Mouse (Mus musculus) liver, embryonic 16.5 days (tissue): ENCODE data around the gene Pmm1. TPM values are rescaled to one million over a fixed set of nuclear protein-coding genes. Genes with fewer than 3 reads are reported as not detected.

Source experiments
- ATAC-seq: fragments of 200-750 bp; cut with Nextera tagmentation; 2 replicates; pipeline ENCODE4 v1.8.0; 2017; ENCODE audit warnings: low read depth, mild to moderate bottlenecking, moderate number of reproducible peaks, moderate library complexity
- H3K27ac ChIP-seq: fragments of 300-500 bp; sonication (generic); 2 replicates; pipeline ENCODE4 v1.5.1; 2014; ENCODE audit warnings: mild to moderate bottlenecking, low read length
- H3K27me3 ChIP-seq: fragments of 300-500 bp; sonication (generic); 2 replicates; pipeline ENCODE4 v1.6.1; 2014; ENCODE audit warnings: low read depth, low read length, mixed read lengths; ENCODE audit not compliant: control insufficient read depth, insufficient read depth
- H3K36me3 ChIP-seq: fragments of 300-500 bp; sonication (generic); 2 replicates; pipeline ENCODE4 v1.6.1; 2014; ENCODE audit warnings: mild to moderate bottlenecking; ENCODE audit not compliant: control insufficient read depth, insufficient read depth
- H3K4me1 ChIP-seq: fragments of 300-500 bp; sonication (generic); 2 replicates; pipeline ENCODE4 v1.6.1; 2014; ENCODE audit warnings: low read depth, low read length, mixed read lengths; ENCODE audit not compliant: control insufficient read depth
- H3K4me2 ChIP-seq: fragments of 300-500 bp; sonication (generic); 2 replicates; pipeline ENCODE4 v1.6.1; 2014; ENCODE audit warnings: low read depth, low read length, mixed read lengths
- H3K4me3 ChIP-seq: fragments of 300-500 bp; sonication (generic); 2 replicates; pipeline ENCODE4 v1.5.1; 2014; ENCODE audit warnings: low read depth, mild to moderate bottlenecking, low read length
- H3K9ac ChIP-seq: fragments of 300-500 bp; sonication (generic); 2 replicates; pipeline ENCODE4 v1.6.1; 2014; ENCODE audit warnings: low read depth, low read length
- H3K9me3 ChIP-seq: fragments of 300-500 bp; sonication (generic); replicated peaks from 2 replicates; pipeline ENCODE4 v1.6.1; 2016; ENCODE audit warnings: low read length; ENCODE audit not compliant: control insufficient read depth
- WGBS: fragments of 180-500 bp; shearing (Covaris S2); extraction: QIAGEN DNeasy Blood & Tissue Kit; methylation state at CpG from one replicate; pipeline ENCODE4 v1.1.7; 2014; ENCODE audit not compliant: insufficient replicate concordance; 5-methylcytosine and 5-hydroxymethylcytosine counted together
- polyA plus RNA-seq: library from polyadenylated mRNA; unstranded; fragments of >200 nt; fragmentation: Nextera tagmentation; extraction: Ambion mirVana; gene quantifications from 2 replicates; pipeline ENCODE4 v1.2.1, GENCODE M21; 2015

Gene Pmm1
- 13.6 and 14.9 TPM in 2 replicates for polyA plus RNA-seq

DNA sequence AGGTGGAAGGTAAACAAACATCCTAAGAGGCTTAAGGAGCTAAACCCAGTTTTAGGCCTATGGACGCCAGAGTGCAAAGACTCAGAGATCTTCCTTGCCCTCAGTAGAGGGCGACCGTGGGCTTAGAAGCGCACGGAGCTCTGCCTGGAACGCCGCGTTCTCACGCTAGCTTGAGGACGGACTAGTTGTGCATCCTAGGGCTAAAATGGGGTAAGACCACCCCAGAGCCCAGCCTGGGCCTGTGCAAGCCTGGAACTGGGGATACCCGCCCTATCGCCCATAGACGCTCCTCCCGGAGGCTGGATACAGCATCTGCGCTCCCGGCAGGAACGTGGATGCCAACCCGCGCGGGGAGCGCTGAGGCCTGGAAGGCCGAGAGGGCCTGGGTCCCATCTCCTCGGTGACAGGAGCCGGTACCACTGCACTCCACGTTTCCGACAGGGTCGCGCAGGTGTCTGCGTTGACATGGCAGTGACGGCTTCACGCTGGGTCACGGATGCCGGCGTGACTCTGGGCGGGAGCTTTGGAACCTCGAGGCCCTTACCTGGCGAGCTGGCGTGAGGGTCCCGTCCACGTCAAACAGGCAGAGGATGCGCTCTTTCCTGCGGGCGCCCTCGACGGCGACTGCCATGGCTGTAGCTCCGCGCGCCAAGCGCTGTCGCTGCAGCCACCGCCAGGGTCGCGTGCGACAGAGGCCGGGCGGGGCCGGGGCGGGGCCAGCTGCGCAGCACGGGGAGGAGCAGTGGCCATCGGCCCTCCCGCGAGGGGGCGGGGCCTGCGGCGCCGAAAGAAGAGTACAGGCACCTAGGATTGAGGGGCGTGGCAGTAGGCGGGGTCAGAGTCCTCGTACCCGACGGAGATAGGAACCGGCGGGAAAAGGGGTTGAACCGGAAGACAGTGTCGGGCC is at the start of gene Pmm1:
Pmm1 (minus strand) TSS at position 760 of the 907 bp plus-strand sequence.
- Histone ChIP-seq H3K9me3 (no peaks in the 10 kb centered on the region), H3K4me1 (peaks cover 18% of the 10 kb centered on the region), H3K9ac (peak within 1 kb of the TSS; percentile 72), H3K36me3 (no peaks in the 10 kb centered on the region), H3K27me3 (no peaks in the 10 kb centered on the region), H3K27ac (peak within 1 kb of the TSS; percentile 76), H3K4me2 (peak within 1 kb of the TSS; percentile 98), H3K4me3 (peak within 1 kb of the TSS; percentile 70)
- under 1% methylated on average over 77 of the region's 77 CpGs for WGBS
- ATAC-seq, result peak; percentile 97

- Histone ChIP-seq H3K9ac (no peak overlapping the region), H3K36me3 (no peaks in the 10 kb centered on the region), H3K9me3 (no peaks in the 10 kb centered on the region), H3K4me2 (no peak overlapping the region), H3K4me3 (no peak overlapping the region), H3K4me1 (peaks cover 11% of the 10 kb centered on the region), H3K27me3 (no peaks in the 10 kb centered on the region), H3K27ac (no peak overlapping the region)
- WGBS, result 30% methylated on average over 8 of the region's 8 CpGs
- peak; percentile 65 for ATAC-seq
These were observed 43.5 kb upstream of the Pmm1 start for GRCm38 (mm10) chr15:82004257-82004656.

DNA sequence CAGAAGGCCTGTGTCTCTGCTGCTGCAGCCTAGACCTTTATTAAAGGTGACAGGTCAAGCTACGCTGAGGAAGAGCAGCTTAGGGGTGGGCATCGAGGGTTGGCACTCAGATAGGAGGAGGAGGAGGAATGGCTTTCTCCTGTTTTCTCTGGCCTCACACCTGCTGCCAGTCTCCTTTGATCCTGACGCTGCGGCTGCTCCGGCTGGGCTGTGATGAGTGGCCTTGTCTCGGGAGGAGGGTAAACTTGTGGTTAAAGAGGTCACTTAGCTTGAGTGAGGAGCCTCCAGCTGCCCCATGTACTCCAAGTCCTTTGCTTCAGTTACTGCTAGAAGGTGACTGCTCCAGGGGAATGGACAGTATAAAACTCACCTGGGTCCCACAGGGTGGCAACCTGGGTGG is 33.3 kb upstream of the Pmm1 start:
- peaks cover 28% of the 10 kb centered on the region for H3K4me1 ChIP-seq
- H3K36me3 ChIP-seq, result peaks cover 4% of the 10 kb centered on the region; the same call in 1 of the 2 replicates
- no peak overlapping the region for H3K4me3 ChIP-seq
- ATAC-seq, result no peak
- H3K27ac ChIP-seq, result no peak overlapping the region
- no peaks in the 10 kb centered on the region for H3K9me3 ChIP-seq
- no peak overlapping the region for H3K4me2 ChIP-seq
- no peak overlapping the region for H3K9ac ChIP-seq
- no peaks in the 10 kb centered on the region for H3K27me3 ChIP-seq
- WGBS, result 76% methylated on average over 6 of the region's 6 CpGs

GRCm38 (mm10) chr15:81990549-81990948 is 29.8 kb upstream of the Pmm1 start:
- Histone ChIP-seq H3K27me3 (no peaks in the 10 kb centered on the region), H3K4me2 (peak overlapping the region; percentile 55), H3K9ac (peak overlapping the region; percentile 46), H3K9me3 (no peaks in the 10 kb centered on the region), H3K4me1 (peaks cover 28% of the 10 kb centered on the region), H3K27ac (peak overlapping the region; percentile 79), H3K4me3 (peak overlapping the region; percentile 44), H3K36me3 (no peaks in the 10 kb centered on the region)
- ATAC-seq, result peak; percentile 98
- 16% methylated on average over 7 of the region's 7 CpGs for whole genome bisulfite sequencing

- ATAC-seq, result peak; percentile 42
- H3K27ac ChIP-seq, result peak overlapping the region; percentile 79
These were observed 28.8 kb upstream of the Pmm1 start for GRCm38 (mm10) chr15:81989371-81990062.

DNA sequence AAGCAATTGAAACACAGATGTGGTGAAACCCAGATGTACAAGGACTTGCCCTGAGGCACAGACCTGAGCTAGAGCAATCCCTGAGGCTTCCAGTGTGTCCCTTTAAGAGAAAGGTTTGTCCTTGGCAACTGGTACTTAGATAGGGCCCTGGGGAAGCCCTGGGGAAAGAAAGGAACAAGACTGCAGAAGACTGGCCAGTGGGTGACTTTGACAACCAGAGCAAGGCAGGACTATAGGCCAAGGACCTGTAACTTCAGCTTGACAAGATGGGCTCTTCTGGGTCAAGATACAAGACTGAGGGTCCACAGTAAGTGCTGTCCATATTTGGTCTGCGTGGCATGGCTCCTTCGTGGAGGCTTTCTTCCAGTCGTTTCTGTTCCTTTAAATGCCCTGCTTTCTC is 26.9 kb upstream of the Pmm1 start, which contains the start of gene Xrcc6:
Xrcc6 (plus strand) TSS at position 190 of the 400 bp plus-strand sequence.
- Histone ChIP-seq H3K27ac (no peak within 1 kb of the TSS), H3K4me2 (no peak within 1 kb of the TSS), H3K4me1 (peaks cover 25% of the 10 kb centered on the region), H3K9me3 (no peaks in the 10 kb centered on the region), H3K36me3 (no peaks in the 10 kb centered on the region), H3K4me3 (no peak within 1 kb of the TSS), H3K9ac (no peak within 1 kb of the TSS), H3K27me3 (no peaks in the 10 kb centered on the region)
- WGBS, result 56% methylated on average over 3 of the region's 3 CpGs
- ATAC-seq, result no peak

More at GRCm38 (mm10) chr15:81989371-81990062, 28.8 kb upstream of the Pmm1 start:
- Histone ChIP-seq H3K9ac (peak overlapping the region; percentile 46), H3K36me3 (no peaks in the 10 kb centered on the region), H3K4me1 (peaks cover 28% of the 10 kb centered on the region), H3K4me3 (peak overlapping the region; percentile 44), H3K27me3 (no peaks in the 10 kb centered on the region), H3K9me3 (no peaks in the 10 kb centered on the region), H3K4me2 (peak overlapping the region; percentile 55)
- WGBS, result 54% methylated on average over 11 of the region's 11 CpGs

DNA sequence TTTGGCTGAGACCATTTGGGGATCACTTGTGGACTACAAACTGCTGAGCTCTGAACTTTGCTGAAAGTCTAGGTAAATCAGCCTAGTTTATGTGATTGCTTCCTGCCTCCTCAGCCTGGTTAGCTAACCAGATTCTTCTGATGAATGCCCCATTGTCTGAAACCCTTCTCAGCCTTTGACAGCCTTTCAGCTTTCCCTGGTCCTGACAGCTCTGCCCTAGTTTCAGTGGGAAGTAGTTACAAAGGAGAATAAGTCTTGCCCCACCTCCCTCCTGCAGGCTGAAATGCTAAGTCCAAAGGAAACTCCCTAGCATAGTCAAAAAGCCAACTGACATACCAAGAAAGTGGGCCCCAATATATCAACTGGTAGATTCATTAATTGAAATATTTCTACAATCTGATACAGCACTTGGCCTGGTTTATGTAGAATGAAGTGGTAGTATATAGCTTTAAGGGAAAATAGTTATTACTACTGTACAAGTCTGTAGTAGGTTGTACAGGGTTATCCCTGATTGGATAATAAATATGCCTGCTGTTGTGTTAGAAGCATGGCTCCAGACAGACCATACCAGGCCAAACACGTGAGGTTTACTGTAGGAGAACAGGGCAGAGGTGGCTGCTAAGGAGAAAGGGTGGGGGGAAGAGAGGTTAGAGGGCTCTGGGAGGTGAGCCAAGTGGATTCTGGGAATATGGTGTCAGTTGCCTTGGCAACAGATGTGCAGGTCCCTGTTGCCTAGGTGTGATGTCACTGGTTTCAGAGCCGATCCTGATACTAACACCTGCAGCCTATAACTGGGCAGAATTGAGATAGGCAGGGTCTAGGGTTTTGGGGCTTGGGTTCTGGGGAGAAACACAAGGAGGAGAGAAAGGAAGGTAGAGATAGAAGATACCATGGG is 24.8 kb upstream of the Pmm1 start:
- no peaks in the 10 kb centered on the region for H3K9me3 ChIP-seq
- no peak overlapping the region for H3K4me3 ChIP-seq
- H3K36me3 ChIP-seq, result no peaks in the 10 kb centered on the region
- peaks cover 14% of the 10 kb centered on the region for H3K4me1 ChIP-seq
- H3K9ac ChIP-seq, result no peak overlapping the region
- no peak for ATAC-seq
- H3K27ac ChIP-seq, result no peak overlapping the region
- no peak overlapping the region for H3K4me2 ChIP-seq
- H3K27me3 ChIP-seq, result no peaks in the 10 kb centered on the region
- 60% methylated on average over 2 of the region's 2 CpGs for WGBS

DNA sequence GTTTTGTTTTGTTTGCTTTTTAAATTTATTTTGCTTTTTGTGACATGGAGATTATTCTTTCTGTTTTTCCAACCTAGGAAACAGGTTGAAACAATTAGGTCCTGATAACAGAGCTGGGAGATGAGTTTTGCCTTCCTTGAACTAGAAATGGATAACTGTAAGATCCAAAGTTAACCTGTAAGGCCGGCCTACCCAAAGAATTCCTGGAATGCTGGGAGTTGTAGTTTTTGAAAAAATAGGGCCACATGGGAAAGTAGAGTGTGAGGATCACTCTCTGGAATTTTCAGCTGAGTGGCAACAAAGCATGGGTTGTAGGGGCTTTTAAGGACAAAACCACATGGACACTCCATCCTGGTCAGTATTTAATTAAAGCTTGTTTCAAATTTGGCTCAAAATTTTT is 21.4 kb upstream of the Pmm1 start:
- Histone ChIP-seq H3K9me3 (no peaks in the 10 kb centered on the region), H3K4me1 (no peaks in the 10 kb centered on the region), H3K36me3 (no peaks in the 10 kb centered on the region), H3K4me2 (no peak overlapping the region), H3K4me3 (no peak overlapping the region), H3K27me3 (no peaks in the 10 kb centered on the region), H3K9ac (no peak overlapping the region), H3K27ac (no peak overlapping the region)
- WGBS, result 54% methylated on average over 1 of the region's 1 CpGs
- ATAC-seq, result no peak
